Mouse (Mus musculus): ENCODE data around the gene Lmbr1l.
"Not testable (repeated sequence)": the region's sequence is repeated elsewhere in the genome, so short reads cannot be mapped to it uniquely, and the experiment has no call there.

Gene Lmbr1l

DNA sequence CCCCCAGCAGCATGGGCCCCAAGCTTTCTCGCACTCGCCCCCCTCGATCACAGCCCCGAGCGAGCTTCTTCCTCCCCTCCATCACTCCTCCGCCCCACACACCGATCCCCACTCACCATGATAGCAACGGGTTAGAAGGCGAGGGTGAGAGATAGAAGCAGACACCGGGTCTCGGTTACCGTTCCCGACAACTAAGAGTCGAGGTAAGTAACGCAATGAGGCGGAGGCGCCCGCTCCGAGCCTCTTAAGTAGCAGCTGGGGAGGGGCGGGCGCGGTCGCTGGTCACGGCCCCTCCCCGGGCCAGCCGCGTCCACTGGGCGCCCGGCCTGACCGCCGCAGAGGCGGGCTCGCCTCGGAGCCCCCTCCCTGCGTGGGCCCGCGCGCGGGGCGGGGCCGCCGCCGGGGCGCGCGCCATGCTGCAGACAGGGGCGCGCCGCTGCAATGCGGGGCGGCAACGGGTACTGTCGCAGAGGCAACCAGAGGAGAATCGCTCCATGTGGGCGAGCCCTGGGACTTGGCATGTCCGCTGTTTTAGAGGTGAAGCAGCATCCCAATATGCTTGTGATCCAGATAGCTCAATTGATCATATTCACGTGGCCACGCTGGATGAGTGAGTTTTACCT lies 16.3 kb upstream of the Lmbr1l start, which contains the start of gene Tuba1b:
Gene Tuba1b, minus strand, starts transcription at position 349 of the 623 bp plus-strand sequence.
- DNase-seq (ENCODE audit: low spot score in 2 of 2): peak; percentile 91 to 92

DNA sequence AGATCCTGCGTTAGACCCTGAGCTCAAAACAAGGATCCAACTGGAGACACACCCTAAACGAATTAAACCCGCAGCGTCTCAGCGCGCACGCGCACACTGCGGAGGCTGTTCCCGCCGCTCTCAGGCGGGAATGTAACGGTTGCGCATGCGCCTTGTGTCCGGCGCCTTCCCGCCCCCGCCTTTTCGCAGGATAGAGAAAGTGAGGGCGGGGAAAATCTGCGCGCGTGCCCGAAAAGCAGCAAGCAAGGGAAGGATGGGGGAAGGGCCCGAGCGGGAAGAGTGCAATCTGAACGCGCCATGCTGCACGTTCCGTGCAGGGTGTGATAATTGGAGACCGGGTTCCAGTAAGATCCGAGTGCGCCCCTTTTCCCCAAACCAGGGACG lies 15.8 kb upstream of the Lmbr1l start:
- peak; percentile 83 to 96 for DNase-seq (ENCODE audit: low spot score in 2 of 2)

DNA sequence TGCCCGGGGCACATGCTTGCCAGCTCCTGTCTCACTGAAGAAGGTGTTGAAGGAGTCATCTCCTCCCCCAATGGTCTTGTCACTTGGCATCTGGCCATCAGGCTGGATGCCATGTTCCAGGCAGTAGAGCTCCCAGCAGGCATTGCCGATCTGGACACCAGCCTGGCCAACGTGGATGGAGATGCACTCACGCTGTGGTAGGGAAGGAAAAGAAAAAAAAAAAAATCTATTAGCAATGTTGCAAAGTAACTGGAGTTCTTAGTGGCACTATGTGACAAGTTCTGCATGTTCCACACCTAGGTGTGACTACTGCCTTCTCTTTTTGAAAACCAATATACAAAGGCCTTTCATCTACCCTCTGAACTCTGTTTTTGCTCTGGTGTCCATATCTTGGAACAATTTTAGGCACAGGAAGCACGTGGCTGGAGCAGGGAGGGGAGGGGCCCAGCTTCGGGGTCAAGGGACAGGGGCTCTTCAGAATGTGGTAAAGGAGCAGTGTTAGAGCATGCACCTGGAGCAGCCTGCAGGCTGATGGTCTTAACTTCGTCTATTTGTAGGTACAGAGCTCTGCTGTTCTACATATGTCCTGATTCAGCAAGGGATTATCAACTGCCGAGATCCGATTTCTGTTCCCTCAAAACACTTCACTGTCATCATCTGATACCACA lies 15.1 kb upstream of the Lmbr1l start:
- DNase-seq (ENCODE audit: low spot score in 2 of 2): not testable (repeated sequence)

DNA sequence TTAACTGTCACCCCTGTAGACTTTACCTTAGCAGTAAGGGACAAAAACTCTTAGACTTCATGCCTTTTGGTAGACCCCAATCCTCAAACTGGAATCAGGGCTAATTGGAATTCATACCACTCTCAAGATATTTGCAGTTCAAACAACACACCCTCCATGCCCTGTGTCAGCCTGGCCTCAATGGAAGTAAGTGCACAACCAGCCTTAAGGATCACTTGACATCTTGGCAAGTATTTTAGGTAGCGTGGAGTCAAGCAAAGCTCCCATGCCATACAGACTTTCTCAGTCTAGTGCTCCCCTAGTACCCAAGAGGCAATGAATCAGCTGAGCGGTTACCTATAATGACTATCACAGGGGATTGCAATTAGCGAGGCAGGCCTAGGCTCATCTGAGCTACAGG lies 13.0 kb upstream of the Lmbr1l start:
- DNase-seq (ENCODE audit: low spot score in 2 of 2): no peak

DNA sequence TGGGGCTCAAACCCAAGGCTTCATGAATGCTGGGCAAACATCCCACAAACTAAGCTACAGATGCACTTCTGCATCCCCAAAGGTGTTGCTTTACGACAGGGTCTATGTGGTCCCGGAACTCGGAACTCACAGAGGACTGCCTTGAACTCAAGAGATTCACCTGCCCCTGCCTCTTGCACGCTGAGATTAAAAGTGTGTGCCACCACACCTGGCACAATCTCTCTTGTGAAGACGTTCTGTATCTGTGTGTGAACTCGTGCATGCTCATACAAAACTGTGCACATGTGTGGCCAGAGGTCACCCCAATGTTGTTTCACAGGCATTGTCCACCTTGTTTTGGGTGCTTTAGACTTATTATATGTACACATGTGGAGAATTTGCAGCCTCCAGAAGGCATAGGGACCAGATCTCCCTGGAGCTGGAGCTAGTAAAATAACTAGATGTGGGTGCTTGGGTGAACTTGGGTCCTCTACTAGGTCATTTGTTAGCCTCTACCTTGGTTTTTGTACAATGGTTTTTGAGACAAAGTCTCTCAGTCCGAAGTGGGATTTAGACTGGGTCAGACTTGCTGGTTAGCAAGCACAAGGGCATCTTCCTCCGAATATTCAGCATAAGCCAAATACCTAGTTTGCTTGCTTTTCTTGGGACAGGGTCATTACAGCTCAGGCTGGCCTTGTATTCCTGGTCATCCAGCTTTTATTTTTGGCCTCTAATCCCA lies 12.1 kb upstream of the Lmbr1l start:
- DNase-seq (ENCODE audit: low spot score in 2 of 2): no peak

DNA sequence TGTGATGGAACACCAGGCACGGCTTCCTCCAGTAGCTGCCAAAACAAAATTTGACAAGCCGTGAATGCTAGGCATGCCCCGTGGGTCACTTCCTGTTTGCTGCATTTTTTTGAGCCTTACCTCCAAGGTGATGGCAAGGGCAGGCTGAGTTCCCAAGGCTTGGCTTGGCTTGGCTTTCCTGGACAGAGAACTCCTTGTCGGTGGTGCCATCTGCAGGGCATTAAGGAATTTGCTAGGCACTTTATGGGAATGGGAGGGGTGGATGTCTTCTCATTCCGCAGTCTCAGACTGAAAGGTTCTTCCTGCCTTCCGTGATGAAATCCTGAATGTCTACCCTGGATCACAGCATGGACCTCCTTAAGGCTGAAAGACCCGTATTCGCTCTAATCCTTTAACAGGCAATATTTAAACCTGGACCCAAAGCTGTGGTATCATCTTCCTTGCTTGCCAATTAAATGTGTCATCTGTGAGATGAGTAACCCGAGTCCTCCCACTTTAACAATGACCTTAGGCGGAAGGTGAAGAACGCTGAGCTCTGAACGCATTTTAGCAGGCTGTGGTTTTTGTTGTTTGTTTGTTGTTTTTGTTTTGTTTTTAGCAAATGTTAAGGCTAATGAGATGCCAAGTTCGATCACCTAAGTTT lies 10.7 kb upstream of the Lmbr1l start:
- DNase-seq (ENCODE audit: low spot score in 2 of 2): peak; percentile 13 to 37

DNA sequence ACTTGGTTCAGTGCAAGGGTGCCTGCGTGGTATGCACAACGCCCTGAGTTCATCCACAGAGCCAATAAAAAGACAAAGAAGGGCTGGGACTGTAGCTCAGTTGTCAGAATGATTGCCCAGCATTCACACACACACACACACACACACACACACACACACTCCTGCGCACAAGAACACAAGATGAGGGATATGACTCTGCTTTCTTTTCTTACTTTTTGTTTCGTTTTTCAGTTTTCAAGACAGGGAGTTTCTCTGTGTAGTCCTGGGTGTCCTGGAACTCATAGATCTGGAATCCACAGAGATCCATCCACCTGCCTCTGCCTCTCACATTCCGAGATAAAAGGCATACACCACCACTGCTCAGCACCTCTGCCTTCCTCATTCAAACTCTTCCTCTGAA lies 9.5 kb upstream of the Lmbr1l start:
- DNase-seq (ENCODE audit: low spot score in 2 of 2): no peak

DNA sequence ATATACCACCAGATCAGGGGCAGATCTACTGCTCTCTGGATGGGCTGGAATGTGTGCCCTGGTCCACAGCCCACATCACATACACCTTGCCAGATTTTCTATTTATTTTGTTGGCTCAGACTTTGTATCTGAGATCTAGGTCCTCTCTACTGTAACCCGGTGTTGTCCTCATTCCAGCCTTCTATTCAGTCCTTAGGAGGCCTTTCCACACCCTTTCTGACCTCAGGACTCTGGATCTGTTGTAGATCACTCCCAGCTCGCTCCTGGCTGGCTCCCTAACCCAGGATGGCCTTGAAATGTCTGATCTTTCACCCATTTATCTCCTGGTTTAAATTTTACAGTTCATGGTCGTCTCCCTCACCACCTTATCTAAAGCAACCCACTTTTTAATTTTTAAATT lies 6.7 kb upstream of the Lmbr1l start:
- no peak for DNase-seq (ENCODE audit: low spot score in 2 of 2)

DNA sequence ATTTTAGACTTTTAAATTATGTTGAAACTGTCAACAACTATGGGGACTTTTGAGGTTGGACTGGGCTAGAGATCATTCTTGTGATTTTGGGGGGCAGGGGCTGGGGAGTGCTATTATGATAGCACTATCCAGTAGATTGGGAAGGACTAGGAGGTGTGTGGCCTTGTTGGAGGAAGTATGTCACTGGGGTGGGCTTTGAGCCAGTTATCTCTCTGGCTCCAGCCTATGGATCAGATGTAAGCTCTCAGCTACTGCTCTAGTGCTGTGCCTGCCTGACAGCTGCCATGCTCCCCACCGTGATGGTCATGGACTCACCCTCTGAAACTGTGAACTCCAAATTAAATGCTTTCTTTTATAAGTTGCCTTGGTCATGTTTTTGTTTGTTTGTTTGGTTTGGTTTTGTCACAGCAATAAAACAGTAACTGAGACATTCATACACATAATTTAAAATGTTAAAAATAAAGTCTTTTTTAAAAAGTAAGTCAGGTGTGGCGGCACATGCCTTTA lies 5.1 kb upstream of the Lmbr1l start:
- no peak for DNase-seq (ENCODE audit: low spot score in 2 of 2)

DNA sequence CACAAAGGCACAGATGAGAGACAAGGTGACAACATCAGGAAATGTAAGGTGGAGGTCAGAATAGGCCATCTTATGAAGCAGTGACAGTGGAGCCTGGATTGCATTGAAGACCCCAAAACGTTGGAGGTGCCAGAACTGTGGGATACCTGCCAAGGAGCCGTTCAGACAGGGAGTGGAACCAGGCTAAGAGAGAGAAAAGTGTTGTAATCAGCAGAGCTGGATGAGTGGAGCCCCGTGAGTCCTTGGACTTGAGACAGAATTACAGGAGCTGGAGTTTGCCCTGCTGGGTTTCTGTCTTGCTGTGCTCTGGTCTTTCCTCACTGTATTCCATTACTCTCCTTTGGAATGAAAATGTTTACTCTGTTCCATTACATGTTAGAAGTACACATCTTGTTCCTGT lies 4.5 kb upstream of the Lmbr1l start:
- no peak for DNase-seq (ENCODE audit: low spot score in 2 of 2)

DNA sequence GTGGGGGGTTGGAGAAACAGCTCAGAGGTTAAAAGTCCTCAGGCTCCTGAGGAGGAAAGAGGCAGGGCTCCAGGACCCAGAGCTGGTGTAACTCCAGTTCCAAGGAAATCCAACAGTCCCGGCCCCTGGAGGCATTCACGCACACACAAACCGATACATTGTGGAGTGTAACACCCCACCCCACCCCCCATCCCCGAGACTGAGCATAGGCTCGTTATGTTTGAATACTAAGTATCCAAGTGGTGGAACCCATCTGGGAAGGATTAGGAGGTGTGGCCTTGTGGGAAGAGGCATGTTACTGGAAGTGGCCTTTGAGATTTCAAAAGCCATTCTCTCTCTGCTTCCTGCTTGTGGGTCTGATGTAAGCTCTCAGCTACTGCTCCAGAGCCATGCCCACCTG lies 3.5 kb upstream of the Lmbr1l start:
- no peak for DNase-seq (ENCODE audit: low spot score in 2 of 2)

DNA sequence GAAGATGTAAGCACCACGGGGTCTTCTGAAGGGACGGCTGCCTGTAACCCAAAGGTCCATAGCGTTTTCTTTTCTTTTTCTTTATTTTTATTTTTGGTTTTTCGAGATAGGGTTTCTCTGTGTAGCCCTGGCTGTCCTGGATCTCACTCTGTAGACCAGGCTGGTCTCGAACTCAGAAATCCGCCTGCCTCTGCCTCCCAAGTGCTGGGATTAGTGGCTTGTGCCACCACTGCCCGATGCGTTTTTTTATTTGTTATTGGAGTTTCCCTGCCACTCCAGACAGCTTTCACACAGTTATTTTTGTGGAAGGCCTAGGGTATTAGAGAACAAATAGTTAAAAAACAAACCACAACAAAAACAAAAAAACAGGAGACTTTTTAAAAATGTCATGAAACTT lies 466 bp upstream of the Lmbr1l start:
- DNase-seq (ENCODE audit: low spot score in 2 of 2): not testable (repeated sequence)

DNA sequence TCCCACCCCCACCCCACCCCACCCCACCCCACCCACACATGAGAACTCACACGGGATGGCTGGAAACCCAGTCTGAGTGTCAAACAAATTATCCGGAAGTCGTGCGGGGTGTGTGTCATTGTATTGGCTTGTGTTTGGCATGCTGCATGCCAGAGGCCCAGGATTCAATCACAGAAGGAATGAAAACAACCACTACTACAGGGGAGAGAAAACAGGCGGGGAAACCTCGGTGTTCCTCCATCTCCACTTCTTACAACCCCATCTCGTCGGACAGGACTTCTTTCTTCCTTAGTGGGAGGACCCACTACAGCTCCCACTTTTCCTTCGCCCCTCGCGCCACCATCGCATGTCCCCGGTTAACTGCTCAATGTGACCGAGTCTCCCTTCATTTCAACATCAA lies 940 bp downstream of the Lmbr1l start:
- DNase-seq (ENCODE audit: low spot score in 2 of 2): no peak

DNA sequence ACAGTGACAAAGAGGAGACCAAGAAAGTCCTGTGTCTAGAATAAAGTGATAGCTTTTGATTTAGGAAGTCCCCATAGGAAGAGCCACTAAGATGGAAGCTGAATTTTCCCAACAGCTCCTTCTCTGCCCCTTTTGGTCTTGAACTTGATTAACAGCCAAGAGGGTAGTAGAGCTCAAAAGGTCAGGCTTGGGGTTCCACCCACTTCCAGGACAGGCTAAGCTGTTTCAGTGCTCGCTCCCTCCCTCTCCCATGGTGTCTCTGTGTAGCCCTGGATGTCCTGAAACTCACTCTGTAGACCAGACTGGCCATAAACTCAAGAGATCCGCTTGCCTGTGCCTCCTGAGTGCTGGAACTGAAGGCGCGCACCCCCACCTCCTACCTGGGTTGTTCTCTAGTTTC lies 2.0 kb downstream of the Lmbr1l start:
- DNase-seq (ENCODE audit: low spot score in 2 of 2): no peak

DNA sequence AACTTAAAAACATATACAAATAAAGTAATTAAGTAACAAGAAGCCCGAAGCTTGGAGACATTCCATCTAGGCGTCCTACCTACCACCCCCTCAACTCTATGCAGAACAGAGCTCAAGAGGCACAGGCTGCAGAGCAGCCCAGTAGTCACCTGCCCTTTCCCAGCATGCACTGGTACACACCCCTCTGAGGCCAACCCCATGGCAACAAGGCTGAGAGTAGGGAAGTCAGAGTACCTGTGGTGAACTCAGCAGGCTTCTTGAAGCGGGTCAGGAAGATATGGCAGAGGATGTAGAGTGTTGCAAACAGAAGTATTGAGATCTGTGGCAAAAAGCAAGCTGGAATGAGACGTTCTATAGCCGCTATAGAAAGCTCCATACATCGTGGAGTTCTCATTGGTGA lies 3.1 kb downstream of the Lmbr1l start:
- DNase-seq (ENCODE audit: low spot score in 2 of 2): no peak

DNA sequence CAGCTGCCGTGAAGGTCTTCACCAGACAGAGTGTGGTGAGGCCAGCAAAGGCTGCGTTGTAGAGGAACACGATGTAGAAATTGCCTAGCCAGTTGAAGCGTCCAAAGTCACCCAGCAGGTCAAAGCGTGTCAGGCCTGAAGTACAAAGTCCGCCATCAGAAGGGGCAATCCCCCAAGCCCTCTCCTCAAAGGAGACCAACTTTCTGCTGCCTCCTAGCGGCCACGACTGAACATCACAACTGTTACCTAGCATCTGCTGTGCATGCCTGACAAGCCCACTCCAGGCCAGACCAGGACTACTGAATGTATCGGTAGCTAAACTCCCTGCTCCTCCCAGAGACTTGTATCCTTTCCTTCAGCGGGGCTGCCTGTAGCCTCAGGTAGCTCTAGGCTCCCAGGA lies 13.3 kb downstream of the Lmbr1l start:
- DNase-seq (ENCODE audit: low spot score in 2 of 2): peak in 1 of 2 experiments; percentile 55

DNA sequence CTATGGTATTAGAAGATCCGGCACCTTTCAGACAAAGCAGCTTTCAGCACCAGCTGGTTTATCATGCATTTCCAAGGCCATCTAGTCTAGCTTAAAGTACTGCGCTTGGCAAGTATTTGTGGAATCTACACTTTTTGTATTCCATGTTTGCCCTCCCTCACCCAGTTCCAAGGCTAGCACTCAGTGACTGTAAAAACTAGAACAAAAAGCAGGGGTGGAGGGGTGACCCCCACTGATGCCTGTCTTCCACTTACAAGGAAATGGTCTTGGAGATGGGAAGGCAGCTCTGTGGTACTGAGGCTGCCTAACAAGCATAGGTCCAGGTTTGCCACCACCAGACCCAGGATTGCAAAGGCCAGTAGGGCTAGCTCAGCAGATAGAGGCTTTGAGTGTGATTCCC lies 15.4 kb downstream of the Lmbr1l start:
- no peak for DNase-seq (ENCODE audit: low spot score in 2 of 2)

DNA sequence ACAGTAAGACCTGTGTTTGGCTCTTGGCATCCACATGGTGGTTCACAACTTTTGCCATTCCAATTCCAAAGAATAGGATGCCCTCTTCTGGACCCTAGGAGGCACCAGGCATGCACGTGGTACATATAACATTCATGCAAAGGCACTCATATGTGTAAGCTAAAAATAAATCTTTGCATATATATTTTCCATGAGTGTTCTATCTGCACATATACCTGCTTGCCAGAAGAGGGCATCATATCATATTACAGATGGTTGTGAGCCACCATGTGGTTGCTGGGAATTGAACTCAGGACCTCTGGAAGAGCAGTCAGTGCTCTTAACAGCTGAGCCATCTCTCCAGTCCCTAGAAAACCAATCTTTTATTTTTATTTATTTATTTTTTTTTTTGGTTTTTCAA lies 16.5 kb downstream of the Lmbr1l start:
- DNase-seq (ENCODE audit: low spot score in 2 of 2): no peak

DNA sequence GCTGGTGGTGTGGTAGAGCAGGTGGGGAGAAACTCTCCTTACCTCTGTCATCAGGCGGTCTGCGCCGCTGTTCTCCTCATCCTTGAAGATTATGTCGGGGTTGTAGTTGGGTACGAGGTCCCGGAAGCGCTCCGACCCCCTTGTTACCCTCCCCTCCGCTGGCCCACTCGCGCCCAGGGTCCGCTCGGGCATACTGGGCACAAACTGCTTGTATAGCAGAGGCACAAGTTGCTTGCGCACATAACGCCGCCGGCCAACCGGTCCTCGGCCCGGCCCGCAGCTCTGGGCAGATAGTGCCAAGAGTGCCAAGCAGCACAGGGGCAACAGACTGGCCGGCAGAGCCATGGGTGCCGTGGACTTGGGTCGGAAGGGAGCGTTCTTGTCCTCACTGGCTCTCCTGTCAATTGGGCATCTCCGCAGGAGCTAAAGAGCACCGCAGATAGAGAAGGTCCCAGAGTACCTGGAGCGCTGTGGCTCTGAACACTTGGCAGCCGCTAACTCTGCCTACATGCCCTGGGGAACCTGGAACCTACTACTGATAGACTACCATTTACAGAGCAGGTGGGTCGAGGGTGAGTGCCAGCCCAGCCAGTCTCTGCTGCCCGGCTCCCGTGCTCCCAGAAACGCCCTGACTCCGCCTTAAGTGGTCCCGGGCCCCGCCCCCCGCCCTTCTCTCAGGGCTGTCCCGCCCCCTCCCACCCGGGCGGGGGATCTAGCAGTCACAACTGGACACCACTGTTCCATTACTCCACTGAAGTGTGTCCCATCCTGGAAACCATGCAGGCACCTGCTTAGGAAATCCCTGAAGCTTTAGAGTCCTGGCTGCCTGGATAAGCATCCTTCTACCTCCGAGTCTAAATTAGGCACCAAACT lies 19.9 kb downstream of the Lmbr1l start, which contains the start of gene Dhh:
Gene Dhh, minus strand, starts transcription at position 613 of the 873 bp plus-strand sequence.
- no peak for DNase-seq (ENCODE audit: low spot score in 2 of 2)

DNA sequence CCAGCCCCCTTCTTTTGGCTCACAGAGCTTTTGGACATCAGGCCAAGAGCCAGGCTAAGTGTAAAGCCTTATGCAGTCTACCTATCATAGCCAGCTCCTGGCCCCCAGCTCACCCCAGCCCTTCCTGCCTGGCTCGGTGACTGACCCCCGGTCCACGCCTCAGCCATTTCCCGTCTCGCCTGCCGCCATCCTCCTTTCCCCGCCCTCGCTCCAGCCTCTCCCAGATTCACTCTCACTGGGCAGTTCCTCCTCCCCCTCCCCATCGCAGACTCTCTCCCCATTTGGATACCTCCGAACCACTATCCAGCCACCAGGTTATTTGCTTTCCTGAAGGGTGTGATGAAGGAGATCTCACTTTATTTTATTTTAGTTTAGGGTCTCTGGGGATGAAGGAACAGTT lies 20.5 kb downstream of the Lmbr1l start:
- no peak for DNase-seq (ENCODE audit: low spot score in 2 of 2)

All from spleen, postnatal 10 days (tissue).